Mouse (Mus musculus) common myeloid progenitor, adult 5-6 weeks (primary cell): ENCODE results near the gene Aldh1a1. TPM values are rescaled to one million over a fixed set of nuclear protein-coding genes. Genes with fewer than 3 reads are reported as not detected.
"Not testable (repeated sequence)": the region's sequence is repeated elsewhere in the genome, so short reads cannot be mapped to it uniquely, and the experiment has no call there.

Experiments
- ATAC-seq: replicated peaks from 2 replicates; pipeline ENCODE4 v1.8.0; 2016; ENCODE audit warnings: low read depth, mild to moderate bottlenecking, moderate TSS enrichment, inconsistent platforms; ENCODE audit not compliant: poor library complexity, severe bottlenecking
- total RNA-seq: library from RNA; stranded (forward); fragments of 200-1000, 187-1606 nt; gene quantifications from 2 replicates; pipeline ENCODE4 v1.2.3, GENCODE M21; 2017

The Aldh1a1 gene
- total RNA-seq, 1 experiment from 2014 or later = 52.0 TPM

DNA sequence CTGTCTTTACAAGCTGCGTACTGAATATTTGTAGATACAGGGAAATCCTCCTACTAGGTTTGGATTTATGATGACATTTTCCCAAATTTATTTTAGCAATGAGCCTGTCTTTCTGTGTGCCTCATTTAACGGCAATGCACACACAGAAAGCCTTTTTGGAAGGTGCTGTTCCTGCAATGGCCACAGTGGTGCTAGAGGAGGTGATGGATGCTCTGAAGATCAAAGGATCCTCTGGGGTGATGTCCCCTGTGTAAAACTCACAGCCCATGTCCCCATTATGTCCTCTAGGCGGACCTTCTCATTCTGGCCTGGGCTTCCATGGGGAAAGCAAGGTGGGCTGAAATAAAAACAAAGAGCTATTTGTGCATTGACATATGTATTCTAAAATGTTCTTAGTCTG is 151.8 kb downstream of the Aldh1a1 start:
- 0 out of 2 replicates have a peak, but pooled peaks have one; percentile 39 for ATAC-seq

DNA sequence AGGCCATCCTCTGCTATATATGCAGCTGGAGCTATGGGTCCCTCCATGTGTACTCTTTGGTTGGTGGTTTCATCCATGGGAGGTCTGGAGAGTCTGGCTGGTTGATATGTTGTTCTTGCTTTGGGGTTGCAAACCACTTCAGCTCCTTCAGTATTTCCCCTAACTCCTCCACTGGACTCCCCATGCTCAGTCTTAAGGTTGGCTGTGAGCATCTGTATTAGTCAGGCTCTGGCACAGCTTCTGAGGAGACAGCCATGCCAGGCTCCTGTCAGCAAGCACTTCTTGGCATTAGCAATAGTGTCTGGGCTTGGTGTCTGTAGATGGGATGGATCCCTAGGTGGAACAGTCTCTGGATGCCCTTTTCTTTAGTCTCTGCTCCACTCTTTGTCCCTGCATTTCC is 155.0 kb downstream of the Aldh1a1 start:
- not testable (repeated sequence) for ATAC-seq

DNA sequence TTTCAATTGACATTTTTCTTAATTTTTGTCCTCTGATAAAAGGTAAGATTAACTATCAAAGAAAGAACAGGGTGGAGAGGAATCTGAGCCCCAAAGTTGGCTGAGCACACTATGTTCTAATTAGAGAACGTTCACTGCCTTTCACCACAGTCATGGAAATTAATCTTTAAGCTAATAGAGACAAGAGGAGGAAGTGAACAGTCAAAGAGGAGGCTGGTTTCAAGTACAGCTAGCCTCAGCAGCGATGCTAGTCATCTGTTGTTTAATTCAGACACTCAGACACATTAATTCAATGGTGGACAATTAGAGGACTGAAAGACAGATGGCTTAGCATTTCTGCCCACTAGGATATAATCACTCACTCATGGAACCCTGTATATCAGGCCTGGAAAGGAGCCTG is 157.5 kb downstream of the Aldh1a1 start:
- no peak for ATAC-seq

DNA sequence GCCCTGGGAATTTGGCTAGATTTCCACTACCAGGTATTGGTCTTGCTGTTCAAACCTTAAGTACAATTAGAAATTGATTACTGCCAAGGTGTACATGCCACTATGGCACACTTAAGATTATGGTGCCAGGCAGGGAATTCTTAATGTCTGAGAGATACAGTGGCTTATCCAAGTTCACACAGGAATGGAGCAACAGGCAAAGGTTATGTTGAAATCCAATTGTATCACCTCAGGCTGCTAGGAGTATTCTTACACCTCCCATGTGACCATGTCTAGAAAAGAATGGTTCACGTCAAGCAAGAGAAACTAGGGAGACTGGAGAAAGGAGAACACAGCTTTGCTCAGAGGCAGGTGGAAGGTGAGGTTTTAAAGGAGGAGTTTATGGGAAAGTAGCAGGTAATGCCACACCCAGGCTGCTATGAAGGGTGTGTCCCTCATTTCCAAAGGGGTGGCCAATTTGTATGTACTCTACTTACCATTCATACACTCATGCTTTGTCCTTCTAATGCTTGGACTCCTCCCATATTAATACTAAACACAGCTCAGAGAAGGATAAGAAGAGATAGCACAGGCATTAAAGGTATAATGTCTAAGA is 160.7 kb downstream of the Aldh1a1 start:
- ATAC-seq = no peak

DNA sequence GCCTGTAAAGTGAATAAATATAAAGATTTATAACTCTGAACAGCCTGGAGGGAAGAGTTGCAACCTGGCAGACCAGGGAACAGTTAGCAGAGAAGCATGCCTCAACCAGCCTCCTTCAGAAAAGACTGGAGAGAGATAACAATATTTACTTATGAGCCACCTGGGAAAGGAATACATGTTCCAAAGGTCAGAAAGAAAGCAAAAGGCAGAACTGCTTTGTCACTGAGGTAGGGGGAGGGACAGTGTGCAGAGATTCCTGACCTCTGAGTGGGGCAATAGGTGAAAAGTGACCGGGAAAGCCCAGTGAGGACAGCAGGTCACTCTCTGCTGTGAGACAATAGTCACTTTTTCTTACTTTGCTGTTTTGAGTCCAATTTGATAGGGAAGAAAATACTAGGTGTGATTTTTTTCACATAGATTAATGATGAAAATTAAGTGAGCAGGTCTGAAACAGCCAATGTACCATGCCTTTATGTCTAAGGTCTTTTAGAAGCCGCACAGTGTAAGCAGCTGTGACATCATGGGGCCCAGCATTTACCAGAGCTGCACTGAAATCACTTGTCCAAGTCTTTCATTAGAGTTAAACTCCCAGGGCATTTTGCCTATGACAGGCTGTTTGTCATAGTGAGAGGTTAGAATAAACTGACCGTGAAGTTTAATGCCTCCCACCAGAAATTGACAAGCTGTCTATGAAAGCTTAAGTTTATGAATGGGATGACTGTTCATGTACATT is 161.8 kb downstream of the Aldh1a1 start:
- ATAC-seq = no peak

DNA sequence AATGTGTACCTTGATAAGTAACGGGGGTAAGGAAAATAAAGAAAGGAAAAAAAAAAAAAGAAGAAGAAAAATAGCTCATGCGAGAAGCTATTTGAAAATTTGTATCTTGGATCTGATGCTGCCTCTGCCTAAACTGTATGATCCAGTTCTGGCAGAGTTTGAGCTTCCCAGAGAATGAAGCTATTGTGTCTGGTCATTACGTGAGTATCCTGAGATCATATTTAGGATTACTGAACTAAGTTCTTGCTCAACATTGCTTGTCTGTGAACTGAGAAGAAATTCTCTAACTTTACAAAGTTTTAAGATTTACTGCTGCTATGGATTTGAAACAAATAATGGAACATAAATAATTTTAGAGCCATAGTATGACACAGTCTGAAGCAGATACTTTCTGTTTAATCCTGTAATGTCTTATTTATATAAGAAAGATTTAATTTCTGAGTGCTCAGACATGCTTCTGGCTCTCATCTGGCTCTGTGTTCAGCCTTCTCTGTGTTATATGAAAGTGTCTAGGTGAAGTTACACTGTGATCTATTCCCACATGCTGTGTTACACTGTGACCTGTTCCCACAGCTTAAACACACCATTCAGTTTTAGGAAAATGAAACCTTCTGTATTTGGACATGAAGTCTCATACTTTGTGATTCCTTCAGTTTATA is 185.3 kb downstream of the Aldh1a1 start:
- ATAC-seq = no peak

Other genes starting within 250 kb of the Aldh1a1 start
- 125 and 147 TPM in 2 replicates for gene Anxa1, start 101.8 kb upstream of the Aldh1a1 start, total RNA-seq
- gene Aldh1a7, start 234.8 kb downstream of the Aldh1a1 start, total RNA-seq = 17.1 and 18.0 TPM in 2 replicates